Mouse (Mus musculus) forebrain, embryonic 16.5 days (tissue): ENCODE data around the gene Vps29. TPM values are rescaled to one million over a fixed set of nuclear protein-coding genes. Genes with fewer than 3 reads are reported as not detected.
"Not testable (repeated sequence)": the region's sequence is repeated elsewhere in the genome, so short reads cannot be mapped to it uniquely, and the experiment has no call there.

Experiments
- ATAC-seq: fragments of 200-750 bp; cut with Nextera tagmentation; 2 replicates; pipeline ENCODE4 v1.8.0; 2017; ENCODE audit warnings: mild to moderate bottlenecking, moderate library complexity
- H3K27ac ChIP-seq: fragments of 300-500 bp; sonication (generic); 2 replicates; pipeline ENCODE4 v1.5.1; 2014; ENCODE audit warnings: low read length, control low read depth
- H3K27me3 ChIP-seq: fragments of 300-500 bp; sonication (generic); replicated peaks from 2 replicates; pipeline ENCODE4 v1.6.1; 2014; ENCODE audit warnings: low read length; ENCODE audit not compliant: control insufficient read depth, insufficient read depth
- H3K36me3 ChIP-seq: fragments of 300-500 bp; sonication (generic); 2 replicates; pipeline ENCODE4 v1.6.1; 2014; ENCODE audit not compliant: control insufficient read depth, insufficient read depth
- H3K4me1 ChIP-seq: fragments of 300-500 bp; sonication (generic); replicated peaks from 2 replicates; pipeline ENCODE4 v1.6.1; 2014; ENCODE audit warnings: low read length; ENCODE audit not compliant: control insufficient read depth, insufficient read depth
- H3K4me2 ChIP-seq: fragments of 300-500 bp; sonication (generic); 2 replicates; pipeline ENCODE4 v1.6.1; 2014; ENCODE audit warnings: mild to moderate bottlenecking, low read length, control low read depth
- H3K4me3 ChIP-seq: fragments of 300-500 bp; sonication (generic); replicated peaks from 2 replicates; pipeline ENCODE4 v1.5.1; 2014; ENCODE audit warnings: mild to moderate bottlenecking, low read length, control low read depth
- H3K9ac ChIP-seq: fragments of 300-500 bp; sonication (generic); replicated peaks from 2 replicates; pipeline ENCODE4 v1.6.1; 2014; ENCODE audit warnings: low read depth, low read length, control low read depth
- H3K9me3 ChIP-seq: fragments of 300-500 bp; sonication (generic); 2 replicates; pipeline ENCODE4 v1.6.1; 2016; ENCODE audit warnings: low read length; ENCODE audit not compliant: control insufficient read depth
- WGBS: fragments of 180-500 bp; shearing (Covaris S2); extraction: QIAGEN DNeasy Blood & Tissue Kit; methylation state at CpG from one replicate; pipeline ENCODE4 v1.1.7; 2014; 5-methylcytosine and 5-hydroxymethylcytosine counted together
- polyA plus RNA-seq: library from polyadenylated mRNA; unstranded; fragments of >200 nt; fragmentation: Nextera tagmentation; extraction: Ambion mirVana; gene quantifications from 2 replicates; pipeline ENCODE4 v1.2.1, GENCODE M21; 2015

Vps29 gene
- polyA plus RNA-seq, 1 experiment from 2014 or later = 288 TPM

DNA sequence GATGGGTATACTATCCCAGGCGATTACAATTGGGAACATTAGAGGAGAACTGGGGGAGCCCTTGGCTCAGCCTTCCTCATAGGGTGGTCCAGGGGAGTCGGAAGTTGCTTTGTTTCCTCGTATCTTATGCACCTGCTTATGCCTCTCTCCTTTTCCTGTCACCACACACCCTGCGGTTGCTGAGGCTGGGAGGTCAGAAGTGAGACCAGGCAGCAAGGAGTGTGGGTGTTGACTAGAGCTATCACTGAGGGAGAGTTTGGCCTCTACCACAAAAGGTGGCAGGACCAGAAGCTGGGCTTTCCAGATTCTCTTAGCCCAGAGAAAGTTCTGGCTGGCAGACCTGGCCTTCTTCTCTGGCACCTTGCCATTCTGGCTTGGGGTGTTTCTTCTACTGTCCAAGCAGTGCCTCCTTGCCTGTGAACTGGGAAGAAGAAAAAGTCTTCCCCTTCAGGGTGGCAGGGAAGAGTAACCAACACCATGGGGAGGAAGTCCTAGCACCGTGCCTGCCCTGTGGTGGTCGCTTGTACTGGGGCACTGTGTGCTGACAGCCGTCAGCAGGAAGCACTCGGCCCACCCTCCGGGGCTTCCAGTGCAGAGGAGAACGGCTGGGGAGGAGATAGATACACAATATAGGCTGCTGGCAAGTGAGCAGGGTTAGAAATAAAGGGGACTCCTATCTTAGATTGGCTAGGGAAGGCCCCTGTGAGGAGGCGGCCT is 36.7 kb upstream of the Vps29 start:
- H3K4me3 ChIP-seq = no peak overlapping the region
- WGBS = 80% methylated on average over 11 of the region's 11 CpGs
- no peaks in the 10 kb centered on the region for H3K9me3 ChIP-seq
- ATAC-seq = no peak
- H3K4me1 ChIP-seq = no peaks in the 10 kb centered on the region
- no peak overlapping the region for H3K9ac ChIP-seq
- no peaks in the 10 kb centered on the region for H3K27me3 ChIP-seq
- H3K36me3 ChIP-seq = 0 out of 2 replicates have a peak, but pooled peaks cover 2% of the 10 kb centered on the region
- no peak overlapping the region for H3K4me2 ChIP-seq
- H3K27ac ChIP-seq = no peak overlapping the region

- Histone ChIP-seq H3K27me3 (no peaks in the 10 kb centered on the region), H3K27ac (no peak overlapping the region), H3K36me3 (0 out of 2 replicates have a peak, but pooled peaks cover 2% of the 10 kb centered on the region), H3K9ac (no peak overlapping the region), H3K9me3 (no peaks in the 10 kb centered on the region), H3K4me3 (no peak overlapping the region), H3K4me2 (no peak overlapping the region), H3K4me1 (no peaks in the 10 kb centered on the region)
- ATAC-seq = no peak
- 76% methylated on average over 3 of the region's 3 CpGs for WGBS
Measured at GRCm38 (mm10) chr5:122318100-122318499, 36.1 kb upstream of the Vps29 start.

GRCm38 (mm10) chr5:122318976-122319375 is 35.2 kb upstream of the Vps29 start:
- ATAC-seq = not testable (repeated sequence)
- 73% methylated on average over 3 of the region's 3 CpGs for WGBS

GRCm38 (mm10) chr5:122319474-122320204 is 34.5 kb upstream of the Vps29 start:
- Histone ChIP-seq H3K27me3 (no peaks in the 10 kb centered on the region), H3K36me3 (0 out of 2 replicates have a peak, but pooled peaks cover 2% of the 10 kb centered on the region), H3K4me2 (no peak overlapping the region), H3K9me3 (no peaks in the 10 kb centered on the region), H3K4me3 (no peak overlapping the region), H3K9ac (no peak overlapping the region), H3K4me1 (no peaks in the 10 kb centered on the region), H3K27ac (no peak overlapping the region)
- 80% methylated on average over 14 of the region's 14 CpGs for WGBS
- ATAC-seq = no peak

More at GRCm38 (mm10) chr5:122318976-122319375, 35.2 kb upstream of the Vps29 start:
- not testable (repeated sequence) for H3K4me1 ChIP-seq, H3K27me3 ChIP-seq, H3K4me3 ChIP-seq, H3K36me3 ChIP-seq, H3K27ac ChIP-seq, H3K4me2 ChIP-seq, H3K9me3 ChIP-seq, H3K9ac ChIP-seq

DNA sequence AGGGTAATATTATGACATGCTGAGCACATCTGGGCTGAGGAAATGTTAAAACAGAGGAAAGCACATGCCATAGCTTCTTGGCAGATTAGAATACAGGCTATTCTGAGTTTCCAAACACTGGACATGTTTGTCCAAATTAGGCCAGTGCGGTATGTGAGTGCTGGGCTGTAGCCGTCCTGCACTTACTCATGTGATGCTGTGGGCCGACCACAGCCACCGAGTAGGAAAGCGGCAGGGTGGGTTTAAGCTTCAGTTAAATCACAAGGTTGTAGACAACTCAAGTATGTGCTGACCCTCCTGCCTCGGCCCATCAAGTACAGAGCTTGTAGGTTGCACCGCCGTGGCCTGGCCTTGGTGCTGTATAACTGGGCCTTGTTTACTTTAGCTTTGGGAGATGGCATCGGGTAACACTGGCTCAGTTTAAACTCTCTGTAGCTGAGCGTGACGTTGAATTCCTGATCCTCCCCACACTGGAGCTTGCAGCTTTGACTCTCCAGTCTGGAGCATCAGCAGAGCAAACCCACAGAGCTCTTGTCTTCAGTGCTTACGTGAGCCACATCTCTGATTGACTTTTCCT is 33.9 kb upstream of the Vps29 start:
- no peak overlapping the region for H3K4me2 ChIP-seq
- ATAC-seq = no peak
- no peak overlapping the region for H3K27ac ChIP-seq
- no peaks in the 10 kb centered on the region for H3K27me3 ChIP-seq
- no peak overlapping the region for H3K9ac ChIP-seq
- 87% methylated on average over 12 of the region's 12 CpGs for WGBS
- H3K36me3 ChIP-seq = 0 out of 2 replicates have a peak, but pooled peaks cover 4% of the 10 kb centered on the region
- no peaks in the 10 kb centered on the region for H3K9me3 ChIP-seq
- H3K4me1 ChIP-seq = no peaks in the 10 kb centered on the region
- no peak overlapping the region for H3K4me3 ChIP-seq

DNA sequence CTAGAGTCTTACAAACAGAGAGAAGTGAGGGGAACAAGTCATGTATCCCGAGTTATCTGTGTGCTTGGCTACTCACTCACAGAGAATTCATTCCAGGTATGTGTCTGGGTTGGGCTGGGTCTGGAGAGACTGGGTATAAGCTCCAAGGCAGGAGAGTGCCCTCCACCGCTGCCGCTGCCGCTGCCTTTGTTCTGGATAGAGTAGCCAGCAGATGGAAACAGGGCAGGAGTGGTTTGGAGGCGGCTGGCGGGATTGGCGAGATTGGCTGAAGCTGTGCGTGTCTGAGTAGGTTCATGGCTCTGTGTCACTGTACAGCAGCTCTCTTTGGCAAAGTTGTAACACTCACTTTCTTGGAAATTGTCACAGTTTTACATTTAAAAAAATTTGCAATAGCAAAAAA is 30.6 kb upstream of the Vps29 start:
- ATAC-seq = no peak
- Histone ChIP-seq H3K36me3 (peaks cover 5% of the 10 kb centered on the region; the same call in 1 of the 2 replicates), H3K27me3 (no peaks in the 10 kb centered on the region), H3K27ac (no peak overlapping the region), H3K9ac (0 out of 2 replicates have a peak overlapping the region, but pooled peaks have one; percentile 13), H3K4me1 (peaks cover 7% of the 10 kb centered on the region), H3K4me2 (no peak overlapping the region), H3K4me3 (no peak overlapping the region), H3K9me3 (no peaks in the 10 kb centered on the region)
- 54% methylated on average over 8 of the region's 8 CpGs for WGBS

GRCm38 (mm10) chr5:122324608-122325431 is 29.3 kb upstream of the Vps29 start:
- Histone ChIP-seq H3K4me2 (no peak overlapping the region), H3K4me1 (peaks cover 7% of the 10 kb centered on the region), H3K4me3 (no peak overlapping the region), H3K27me3 (no peaks in the 10 kb centered on the region), H3K36me3 (peaks cover 7% of the 10 kb centered on the region; the same call in 1 of the 2 replicates), H3K9ac (no peak overlapping the region), H3K9me3 (no peaks in the 10 kb centered on the region), H3K27ac (no peak overlapping the region)
- WGBS = 90% methylated on average over 23 of the region's 23 CpGs
- ATAC-seq = no peak

GRCm38 (mm10) chr5:122325477-122325876 is 28.7 kb upstream of the Vps29 start:
- H3K36me3 ChIP-seq = peaks cover 7% of the 10 kb centered on the region; the same call in 1 of the 2 replicates
- H3K4me1 ChIP-seq = peaks cover 7% of the 10 kb centered on the region
- no peak overlapping the region for H3K9ac ChIP-seq
- H3K9me3 ChIP-seq = no peaks in the 10 kb centered on the region
- H3K4me3 ChIP-seq = no peak overlapping the region
- no peak overlapping the region for H3K27ac ChIP-seq
- H3K4me2 ChIP-seq = no peak overlapping the region
- 88% methylated on average over 8 of the region's 8 CpGs for WGBS
- ATAC-seq = no peak
- H3K27me3 ChIP-seq = no peaks in the 10 kb centered on the region
